Mouse (Mus musculus) testis, postnatal 10 days (tissue): ENCODE measurements around the gene Hspa1a.
A peak's percentile ranks its signal among the peaks of the same experiment; 100 is the strongest.

Experiments
- DNase-seq: peaks from one replicate; pipeline ENCODE4 v3.0.0; 2021; ENCODE audit warnings: low spot score

The Hspa1a gene

DNA sequence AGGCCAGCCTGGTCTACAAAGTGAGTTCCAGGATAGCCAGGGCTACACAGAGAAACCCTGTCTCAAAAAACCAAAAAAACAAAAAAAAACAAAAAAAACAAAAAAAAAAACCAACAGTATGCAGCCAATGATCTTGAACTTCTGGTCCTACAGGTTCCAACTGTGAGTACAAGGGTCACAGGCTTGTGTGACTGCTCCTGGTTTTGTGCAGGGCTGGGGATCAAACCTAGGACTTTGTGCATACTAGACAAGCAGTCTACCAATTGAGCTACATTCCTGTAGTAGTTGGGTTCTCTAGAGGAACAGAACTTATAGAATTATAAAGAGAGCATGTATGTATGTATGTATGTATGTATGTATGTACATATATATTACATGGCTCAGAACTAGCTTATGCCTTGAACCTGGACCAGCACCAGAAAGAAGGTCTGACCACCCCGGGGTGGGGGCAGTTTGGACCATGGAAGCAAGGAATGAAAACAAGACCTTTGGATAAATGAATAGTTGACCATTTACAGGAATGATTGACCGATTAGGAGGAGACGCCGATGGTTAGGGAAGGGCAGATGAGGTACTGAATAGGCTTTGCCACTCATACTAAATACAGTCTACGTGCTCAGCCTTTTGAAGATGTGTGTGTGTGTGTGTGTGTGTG lies 25.3 kb downstream of the Hspa1a start:
- no peak for DNase-seq

DNA sequence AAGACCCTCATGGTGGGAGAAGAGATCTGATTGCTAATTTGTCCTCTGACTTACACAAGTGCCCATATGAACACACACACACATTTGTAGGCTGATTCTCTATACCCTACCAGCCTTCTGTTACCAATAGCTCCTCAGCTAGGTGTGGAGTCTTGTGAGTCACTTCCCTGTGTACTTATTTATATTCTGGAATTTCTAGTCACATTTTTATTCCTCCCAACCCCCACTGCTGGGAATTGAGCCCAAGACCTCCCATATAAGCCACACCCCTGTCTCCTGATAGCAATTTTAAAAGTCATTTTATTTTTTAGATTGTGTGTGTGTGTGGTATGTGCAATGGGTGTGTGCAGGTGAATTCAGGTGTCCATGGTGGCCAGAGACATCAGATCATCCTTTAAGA lies 27.6 kb downstream of the Hspa1a start:
- DNase-seq = no peak

- no peak for DNase-seq
These were observed 28.7 kb downstream of the Hspa1a start for GRCm38 (mm10) chr17:34943128-34943815.

DNA sequence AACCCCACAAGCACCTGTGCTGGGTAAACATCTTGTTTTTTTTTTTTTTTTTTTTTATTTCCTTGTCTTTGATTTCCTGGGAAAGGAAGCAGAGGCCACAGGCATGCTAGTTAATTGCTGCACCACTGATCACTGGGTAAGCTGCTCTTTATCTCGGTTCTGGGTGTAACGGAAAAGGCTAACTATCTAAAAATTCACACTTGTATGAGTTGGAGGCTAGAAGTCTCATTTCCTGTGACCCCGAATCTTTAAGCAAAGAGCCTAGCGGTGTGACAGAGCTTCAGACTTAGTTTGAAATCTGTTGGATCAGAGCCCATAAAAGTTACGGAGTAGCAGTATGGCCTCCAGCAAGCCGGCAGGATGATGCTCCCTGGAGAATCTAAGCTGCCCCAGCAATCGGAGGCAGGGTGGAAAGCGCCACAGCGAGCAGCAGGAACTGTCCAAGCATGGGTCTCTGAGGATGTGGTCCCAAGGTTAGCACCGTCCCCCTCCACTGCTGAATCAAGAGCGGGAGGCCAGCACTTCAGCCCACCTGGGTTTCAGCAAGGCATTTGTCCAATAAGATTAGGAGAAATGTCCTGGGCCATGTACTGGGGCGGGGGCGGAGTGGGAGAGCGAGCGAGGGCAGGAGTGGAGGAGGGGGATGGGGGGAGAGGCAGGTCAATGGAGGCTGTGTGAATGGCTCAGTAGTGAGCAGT lies 30.5 kb downstream of the Hspa1a start:
- DNase-seq = peak; percentile 70

GRCm38 (mm10) chr17:34937960-34938505 lies 33.9 kb downstream of the Hspa1a start:
- DNase-seq = no peak

- DNase-seq = no peak
These were observed 37.1 kb downstream of the Hspa1a start for GRCm38 (mm10) chr17:34934830-34935229.

DNA sequence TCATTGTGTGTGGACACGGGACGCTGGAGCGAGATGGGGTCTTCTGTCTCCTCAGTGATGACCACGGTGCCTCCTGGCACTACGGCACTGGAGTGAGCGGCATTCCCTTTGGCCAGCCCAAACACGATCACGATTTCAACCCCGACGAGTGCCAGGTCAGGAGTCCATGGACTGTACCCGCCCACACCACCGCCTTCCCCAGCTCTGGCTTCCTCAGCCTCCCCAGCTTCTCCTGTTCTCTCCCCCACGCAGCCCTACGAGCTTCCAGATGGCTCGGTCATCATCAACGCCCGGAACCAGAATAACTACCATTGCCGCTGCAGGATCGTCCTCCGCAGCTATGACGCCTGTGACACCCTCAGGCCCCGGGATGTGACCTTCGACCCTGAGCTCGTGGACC lies 37.9 kb downstream of the Hspa1a start:
- no peak for DNase-seq

GRCm38 (mm10) chr17:34932287-34932686 lies 39.7 kb downstream of the Hspa1a start:
- DNase-seq = no peak

GRCm38 (mm10) chr17:34931735-34932098 lies 40.2 kb downstream of the Hspa1a start:
- no peak for DNase-seq

GRCm38 (mm10) chr17:34931061-34931734 lies 40.8 kb downstream of the Hspa1a start, which contains the start of gene Neu1:
Gene Neu1 (plus strand): TSS chr17:34931253.
- peak; percentile 98 for DNase-seq

DNA sequence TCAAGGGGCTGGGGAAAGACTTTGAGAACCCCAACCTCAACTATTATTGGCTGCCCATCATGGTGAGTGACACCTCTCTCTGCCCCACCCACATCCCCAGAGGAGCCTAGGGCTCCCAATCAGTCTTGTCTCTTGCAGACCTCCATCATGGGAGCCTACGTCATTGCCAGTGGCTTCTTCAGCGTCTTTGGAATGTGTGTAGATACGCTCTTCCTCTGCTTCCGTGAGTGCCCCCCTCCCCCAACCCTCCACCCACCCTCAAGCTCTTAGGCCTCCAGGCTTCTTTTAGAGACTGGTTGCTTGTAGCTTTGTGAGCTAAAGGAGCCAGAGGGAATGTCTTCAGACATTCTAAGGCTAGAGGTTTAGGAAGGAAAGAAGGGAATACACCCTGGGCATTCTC lies 43.1 kb downstream of the Hspa1a start:
- no peak for DNase-seq

DNA sequence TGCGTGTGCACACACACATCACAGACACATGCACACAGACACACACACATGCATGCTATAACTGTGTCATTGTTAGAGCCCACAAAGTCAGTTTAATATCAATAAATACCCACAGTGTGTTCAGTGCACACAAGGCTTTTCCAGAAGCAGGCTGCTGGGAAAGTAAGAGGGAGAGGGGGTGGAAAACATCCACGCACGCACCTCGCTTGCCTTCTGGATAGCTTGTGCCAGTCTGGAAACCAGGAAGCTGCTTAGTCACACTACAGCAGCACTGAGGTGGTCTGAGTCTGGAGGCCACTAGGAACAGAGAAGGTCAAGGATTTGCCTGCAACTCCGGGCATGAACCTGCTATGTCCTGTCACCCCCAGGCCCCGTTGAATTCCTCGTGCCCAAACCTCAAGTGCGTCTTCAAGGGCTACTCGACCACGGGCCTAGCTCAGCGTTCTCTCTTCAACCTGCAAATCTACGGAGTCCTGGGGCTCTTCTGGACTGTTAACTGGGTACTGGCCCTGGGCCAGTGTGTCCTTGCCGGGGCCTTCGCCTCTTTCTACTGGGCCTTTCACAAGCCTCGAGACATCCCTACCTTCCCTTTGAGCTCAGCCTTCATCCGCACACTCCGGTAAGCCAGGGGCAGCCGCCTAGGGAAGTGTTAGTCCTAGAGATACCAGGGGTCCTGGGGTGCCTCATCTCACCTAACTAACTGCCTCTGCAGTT lies 44.5 kb downstream of the Hspa1a start:
- DNase-seq = no peak

GRCm38 (mm10) chr17:34924258-34924657 lies 47.7 kb downstream of the Hspa1a start:
- no peak for DNase-seq

- DNase-seq = no peak
These were observed 49.0 kb downstream of the Hspa1a start for GRCm38 (mm10) chr17:34922939-34923338.
